Mouse (Mus musculus) midbrain, embryonic 12.5 days (tissue): Measurements from ENCODE around the gene Hoxa2. TPM values are rescaled to one million over a fixed set of nuclear protein-coding genes. Genes with fewer than 3 reads are reported as not detected.
A peak's percentile ranks its signal among the peaks of the same experiment; 100 is the strongest.

Source experiments
- ATAC-seq: fragments of 200-750 bp; cut with Nextera tagmentation; 2 replicates; pipeline ENCODE4 v1.8.0; 2017; ENCODE audit warnings: low read depth, moderate TSS enrichment, moderate library complexity; ENCODE audit not compliant: low FRiP score
- H3K27ac ChIP-seq: fragments of 300-500 bp; sonication (generic); replicated peaks from 2 replicates; pipeline ENCODE4 v1.5.1; 2016; ENCODE audit warnings: mild to moderate bottlenecking
- H3K27me3 ChIP-seq: fragments of 300-500 bp; sonication (generic); 2 replicates; pipeline ENCODE4 v1.6.1; 2016; ENCODE audit warnings: mild to moderate bottlenecking
- H3K36me3 ChIP-seq: fragments of 300-500 bp; sonication (generic); 2 replicates; pipeline ENCODE4 v1.6.1; 2016
- H3K4me1 ChIP-seq: fragments of 300-500 bp; sonication (generic); 2 replicates; pipeline ENCODE4 v1.6.1; 2016
- H3K4me2 ChIP-seq: fragments of 300-500 bp; sonication (generic); replicated peaks from 2 replicates; pipeline ENCODE4 v1.6.1; 2016; ENCODE audit warnings: mild to moderate bottlenecking, moderate library complexity
- H3K4me3 ChIP-seq: fragments of 300-500 bp; sonication (generic); 2 replicates; pipeline ENCODE4 v1.5.1; 2016; ENCODE audit warnings: mild to moderate bottlenecking
- H3K9ac ChIP-seq: fragments of 300-500 bp; sonication (generic); replicated peaks from 2 replicates; pipeline ENCODE4 v1.6.1; 2016; ENCODE audit warnings: mild to moderate bottlenecking, moderate library complexity
- H3K9me3 ChIP-seq: fragments of 300-500 bp; sonication (generic); 2 replicates; pipeline ENCODE4 v1.6.1; 2016; ENCODE audit warnings: mild to moderate bottlenecking
- WGBS: fragments of 180-500 bp; shearing (Covaris S2); methylation state at CpG from one replicate; pipeline ENCODE4 v1.1.7; 2016; 5-methylcytosine and 5-hydroxymethylcytosine counted together
- polyA plus RNA-seq: library from polyadenylated mRNA; unstranded; fragments of >200 nt; fragmentation: Nextera tagmentation; extraction: Ambion mirVana; gene quantifications from 2 replicates; pipeline ENCODE4 v1.2.1, GENCODE M21; 2016

The Hoxa2 gene
- polyA plus RNA-seq, 1 experiment from 2014 or later, result 0.13 TPM

- Histone ChIP-seq H3K9me3 (no peaks in the 10 kb centered on the region), H3K4me3 (no peak overlapping the region), H3K9ac (no peak overlapping the region), H3K4me1 (no peaks in the 10 kb centered on the region), H3K27ac (no peak overlapping the region), H3K4me2 (no peak overlapping the region), H3K36me3 (no peaks in the 10 kb centered on the region), H3K27me3 (peaks cover 95% of the 10 kb centered on the region)
- WGBS, result 1% methylated on average over 4 of the region's 4 CpGs
- ATAC-seq, result no peak
Observed at GRCm38 (mm10) chr6:52166431-52167077, 1.9 kb upstream of the Hoxa2 start.

- H3K4me1 ChIP-seq, result no peaks in the 10 kb centered on the region
- H3K27ac ChIP-seq, result no peak overlapping the region
- H3K4me3 ChIP-seq, result 0 out of 2 replicates have a peak overlapping the region, but pooled peaks have one; percentile 2
- no peaks in the 10 kb centered on the region for H3K36me3 ChIP-seq
- peaks cover 94% of the 10 kb centered on the region for H3K27me3 ChIP-seq
- H3K4me2 ChIP-seq, result no peak overlapping the region
- no peaks in the 10 kb centered on the region for H3K9me3 ChIP-seq
- H3K9ac ChIP-seq, result no peak overlapping the region
- no peak for ATAC-seq
- WGBS, result 0% methylated on average over 28 of the region's 28 CpGs
Observed at GRCm38 (mm10) chr6:52165441-52166370, 1.1 kb upstream of the Hoxa2 start.

GRCm38 (mm10) chr6:52164051-52164625 lies 493 bp downstream of the Hoxa2 start:
- Histone ChIP-seq H3K4me2 (no peak overlapping the region), H3K36me3 (no peaks in the 10 kb centered on the region), H3K27me3 (peaks cover 95% of the 10 kb centered on the region), H3K9me3 (no peaks in the 10 kb centered on the region), H3K4me1 (peaks cover 2% of the 10 kb centered on the region), H3K9ac (no peak overlapping the region), H3K27ac (no peak overlapping the region), H3K4me3 (no peak overlapping the region)
- ATAC-seq, result no peak
- WGBS, result under 1% methylated on average over 39 of the region's 39 CpGs

- Histone ChIP-seq H3K36me3 (no peaks in the 10 kb centered on the region), H3K4me1 (peaks cover 8% of the 10 kb centered on the region), H3K4me2 (no peak overlapping the region), H3K27me3 (peaks cover 97% of the 10 kb centered on the region), H3K9me3 (no peaks in the 10 kb centered on the region), H3K9ac (no peak overlapping the region), H3K4me3 (no peak overlapping the region), H3K27ac (no peak overlapping the region)
- WGBS, result 2% methylated on average over 17 of the region's 17 CpGs
- no peak for ATAC-seq
Observed at GRCm38 (mm10) chr6:52163366-52164031, 1.1 kb downstream of the Hoxa2 start.

- ATAC-seq, result no peak
- peaks cover 97% of the 10 kb centered on the region for H3K27me3 ChIP-seq
- H3K4me2 ChIP-seq, result no peak overlapping the region
- H3K9ac ChIP-seq, result no peak overlapping the region
- peaks cover 15% of the 10 kb centered on the region for H3K4me1 ChIP-seq
- no peaks in the 10 kb centered on the region for H3K36me3 ChIP-seq
- H3K4me3 ChIP-seq, result no peak overlapping the region
- no peaks in the 10 kb centered on the region for H3K9me3 ChIP-seq
- WGBS, result under 1% methylated on average over 14 of the region's 14 CpGs
- H3K27ac ChIP-seq, result no peak overlapping the region
Observed at GRCm38 (mm10) chr6:52162611-52163365, 1.8 kb downstream of the Hoxa2 start.

GRCm38 (mm10) chr6:52162093-52162380 lies 2.6 kb downstream of the Hoxa2 start:
- no peak overlapping the region for H3K4me3 ChIP-seq
- no peak overlapping the region for H3K9ac ChIP-seq
- H3K27ac ChIP-seq, result no peak overlapping the region
- peaks cover 18% of the 10 kb centered on the region for H3K4me1 ChIP-seq
- no peak for ATAC-seq
- no peaks in the 10 kb centered on the region for H3K9me3 ChIP-seq
- H3K4me2 ChIP-seq, result no peak overlapping the region
- H3K36me3 ChIP-seq, result no peaks in the 10 kb centered on the region
- 4% methylated on average over 1 of the region's 1 CpGs for WGBS
- H3K27me3 ChIP-seq, result peaks cover 97% of the 10 kb centered on the region

- no peak overlapping the region for H3K27ac ChIP-seq
Observed at GRCm38 (mm10) chr6:52161336-52162092, 3.1 kb downstream of the Hoxa2 start.

GRCm38 (mm10) chr6:52160511-52161335 lies 3.9 kb downstream of the Hoxa2 start:
- Histone ChIP-seq H3K9ac (no peak overlapping the region), H3K4me3 (no peak overlapping the region), H3K4me1 (peaks cover 18% of the 10 kb centered on the region), H3K36me3 (no peaks in the 10 kb centered on the region), H3K27ac (no peak overlapping the region), H3K9me3 (no peaks in the 10 kb centered on the region), H3K27me3 (peaks cover 97% of the 10 kb centered on the region), H3K4me2 (no peak overlapping the region)
- under 1% methylated on average over 30 of the region's 30 CpGs for WGBS
- ATAC-seq, result no peak

More at GRCm38 (mm10) chr6:52161336-52162092, 3.1 kb downstream of the Hoxa2 start:
- Histone ChIP-seq H3K36me3 (no peaks in the 10 kb centered on the region), H3K4me2 (no peak overlapping the region), H3K4me3 (no peak overlapping the region), H3K9me3 (no peaks in the 10 kb centered on the region), H3K4me1 (peaks cover 18% of the 10 kb centered on the region), H3K9ac (no peak overlapping the region), H3K27me3 (peaks cover 97% of the 10 kb centered on the region)
- under 1% methylated on average over 8 of the region's 8 CpGs for WGBS
- no peak for ATAC-seq

- Histone ChIP-seq H3K9ac (no peak overlapping the region), H3K4me2 (no peak overlapping the region), H3K27ac (no peak overlapping the region), H3K36me3 (no peaks in the 10 kb centered on the region), H3K4me3 (no peak overlapping the region), H3K27me3 (peaks cover 97% of the 10 kb centered on the region), H3K4me1 (peaks cover 18% of the 10 kb centered on the region), H3K9me3 (no peaks in the 10 kb centered on the region)
- WGBS, result 1% methylated on average over 9 of the region's 9 CpGs
- no peak for ATAC-seq
Observed at GRCm38 (mm10) chr6:52159979-52160378, 4.7 kb downstream of the Hoxa2 start.

- 1% methylated on average over 12 of the region's 12 CpGs for WGBS
- Histone ChIP-seq H3K27me3 (peaks cover 97% of the 10 kb centered on the region), H3K27ac (no peak overlapping the region), H3K4me2 (peak overlapping the region; percentile 97), H3K9ac (no peak overlapping the region), H3K9me3 (no peaks in the 10 kb centered on the region), H3K36me3 (no peaks in the 10 kb centered on the region), H3K4me3 (peak overlapping the region; percentile 53), H3K4me1 (peaks cover 18% of the 10 kb centered on the region)
- no peak for ATAC-seq
Observed at GRCm38 (mm10) chr6:52159164-52159761, 5.4 kb downstream of the Hoxa2 start.
